Mouse (Mus musculus): Measurements from ENCODE around the gene Msx1.

GRCm38 (mm10) chr5:37860846-37861245, 36.5 kb upstream of the Msx1 start:
- TF ChIP-seq CTCF (IDR thresholded peaks at IDR 0.05; ENCODE audit: low read depth) (no peak), EP300 (optimal IDR thresholded peaks at IDR 0.05) (no peak)
